Mouse (Mus musculus): ENCODE results near the gene Gm49358. TPM values are rescaled to one million over a fixed set of nuclear protein-coding genes. Genes with fewer than 3 reads are reported as not detected.
A peak's percentile ranks its signal among the peaks of the same experiment; 100 is the strongest.

The Gm49358 gene
- not detected in 2 replicates for polyA plus RNA-seq (2015; fragmentation: Nextera tagmentation; extraction: Ambion mirVana)

DNA sequence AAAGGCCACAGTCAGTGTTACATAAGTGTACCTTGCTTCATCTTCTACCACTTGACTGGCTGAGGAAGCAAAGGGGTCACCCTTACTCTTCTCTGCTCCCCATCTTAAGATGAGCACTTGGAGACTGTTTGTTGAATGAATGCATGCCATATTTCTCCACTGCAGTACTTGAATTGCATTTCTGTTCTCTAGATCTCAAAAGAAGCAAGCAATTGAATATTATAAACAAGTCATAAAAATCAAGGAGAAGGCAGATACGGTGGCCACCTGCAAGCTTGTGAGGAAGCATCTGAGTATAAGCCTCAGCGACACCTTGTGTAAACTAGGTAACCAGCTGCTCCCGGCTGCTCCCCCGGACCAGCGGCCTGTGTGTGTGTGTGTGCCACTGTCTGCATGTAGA is at the start of gene Gm49358:
Gm49358 (plus strand) TSS at position 301 of the 400 bp plus-strand sequence.
- H3K9ac ChIP-seq = no peak within 1 kb of the TSS
- no peaks in the 10 kb centered on the region for H3K4me1 ChIP-seq (replicated peaks)
- no peak within 1 kb of the TSS for H3K4me2 ChIP-seq
- no peaks in the 10 kb centered on the region for H3K27me3 ChIP-seq
- H3K4me3 ChIP-seq = no peak within 1 kb of the TSS
- no peaks in the 10 kb centered on the region for H3K9me3 ChIP-seq
- no peaks in the 10 kb centered on the region for H3K36me3 ChIP-seq
- no peak within 1 kb of the TSS for H3K27ac ChIP-seq
- WGBS = 96% methylated on average over 5 of the region's 5 CpGs
- no peak for ATAC-seq (ENCODE audit: low FRiP score)

DNA sequence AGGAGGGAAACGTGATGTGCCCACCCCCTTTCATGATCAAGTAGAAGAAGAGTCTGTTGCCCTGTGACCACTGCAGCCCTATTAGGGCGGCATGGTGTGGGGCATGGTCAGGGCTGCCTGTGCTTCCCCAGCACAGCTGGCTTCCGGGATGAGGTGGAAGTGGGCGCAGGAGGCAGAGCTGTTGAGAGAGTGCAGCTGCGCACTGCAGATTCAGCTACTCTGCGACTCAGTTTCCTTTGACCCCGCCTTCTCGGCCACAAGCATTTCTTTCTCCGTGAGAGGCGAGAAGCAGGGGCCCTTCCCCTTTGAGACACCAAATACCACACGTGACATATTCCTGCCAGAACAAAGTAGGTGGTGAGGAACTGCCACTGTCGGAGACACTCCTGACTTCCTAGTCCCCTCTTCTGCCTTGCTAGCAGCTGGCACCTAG is 36.2 kb upstream of the Gm49358 start:
- Histone ChIP-seq H3K9ac (peak overlapping the region; percentile 68), H3K4me3 (peak overlapping the region; percentile 35), H3K4me1 (replicated peaks) (peaks cover 20% of the 10 kb centered on the region), H3K9me3 (no peaks in the 10 kb centered on the region), H3K4me2 (peak overlapping the region; percentile 57), H3K27me3 (no peaks in the 10 kb centered on the region; the same call in 1 of the 2 replicates), H3K36me3 (no peaks in the 10 kb centered on the region), H3K27ac (peak overlapping the region; percentile 26; the same call in 1 of the 2 replicates)
- WGBS = 5% methylated on average over 12 of the region's 12 CpGs
- ATAC-seq (ENCODE audit: low FRiP score) = peak; percentile 63

- H3K4me2 ChIP-seq = no peak overlapping the region
- ATAC-seq (ENCODE audit: low FRiP score) = no peak
These were observed 35.6 kb upstream of the Gm49358 start for GRCm38 (mm10) chr10:86728176-86728575.

GRCm38 (mm10) chr10:86730823-86731499 is 32.8 kb upstream of the Gm49358 start:
- no peaks in the 10 kb centered on the region for H3K9me3 ChIP-seq
- peak overlapping the region; percentile 66 for H3K4me2 ChIP-seq
- no peaks in the 10 kb centered on the region for H3K36me3 ChIP-seq
- peak overlapping the region; percentile 44 for H3K4me3 ChIP-seq
- H3K4me1 ChIP-seq (replicated peaks) = peaks cover 20% of the 10 kb centered on the region
- peak; percentile 60 for ATAC-seq (ENCODE audit: low FRiP score)
- H3K27me3 ChIP-seq = no peaks in the 10 kb centered on the region; the same call in 1 of the 2 replicates
- 10% methylated on average over 22 of the region's 22 CpGs for WGBS
- H3K9ac ChIP-seq = peak overlapping the region; percentile 66
- H3K27ac ChIP-seq = no peak overlapping the region; the same call in 1 of the 2 replicates

More at GRCm38 (mm10) chr10:86728176-86728575, 35.6 kb upstream of the Gm49358 start:
- no peak overlapping the region for H3K27ac ChIP-seq
- H3K9ac ChIP-seq = 0 out of 2 replicates have a peak overlapping the region, but pooled peaks have one; percentile 68
- H3K9me3 ChIP-seq = no peaks in the 10 kb centered on the region
- no peak overlapping the region for H3K4me3 ChIP-seq
- 96% methylated on average over 3 of the region's 3 CpGs for WGBS
- H3K4me1 ChIP-seq (replicated peaks) = peaks cover 20% of the 10 kb centered on the region
- H3K27me3 ChIP-seq = no peaks in the 10 kb centered on the region; the same call in 1 of the 2 replicates
- no peaks in the 10 kb centered on the region for H3K36me3 ChIP-seq

DNA sequence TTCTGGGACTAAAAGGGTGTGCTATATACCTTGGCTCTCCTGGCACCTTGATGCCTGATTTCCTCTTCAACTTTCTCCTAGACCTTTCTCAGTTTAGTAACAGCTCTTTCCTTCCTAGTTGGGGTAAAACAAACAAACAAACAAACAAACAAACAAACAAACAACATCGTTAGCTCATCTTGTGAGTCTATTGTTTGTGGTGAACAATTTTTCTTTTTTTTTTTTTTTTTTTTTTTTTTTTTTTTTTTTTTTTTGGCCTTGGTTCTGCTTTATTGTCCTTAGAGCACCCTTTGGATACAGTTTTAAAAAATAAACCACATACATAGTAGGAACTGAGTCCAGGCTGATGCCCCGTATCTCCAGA is 32.3 kb upstream of the Gm49358 start:
- H3K4me1 ChIP-seq (replicated peaks) = peaks cover 20% of the 10 kb centered on the region
- H3K27me3 ChIP-seq = no peaks in the 10 kb centered on the region; the same call in 1 of the 2 replicates
- no peak for ATAC-seq (ENCODE audit: low FRiP score)
- 68% methylated on average over 2 of the region's 2 CpGs for WGBS
- no peaks in the 10 kb centered on the region for H3K9me3 ChIP-seq
- H3K27ac ChIP-seq = no peak overlapping the region
- no peak overlapping the region for H3K4me2 ChIP-seq
- H3K9ac ChIP-seq = no peak overlapping the region
- H3K36me3 ChIP-seq = no peaks in the 10 kb centered on the region
- no peak overlapping the region for H3K4me3 ChIP-seq

GRCm38 (mm10) chr10:86735036-86735435 is 28.7 kb upstream of the Gm49358 start:
- Histone ChIP-seq H3K27ac (no peak overlapping the region), H3K9ac (no peak overlapping the region), H3K9me3 (no peaks in the 10 kb centered on the region), H3K4me3 (no peak overlapping the region), H3K4me1 (replicated peaks) (peaks cover 5% of the 10 kb centered on the region; the same call in 1 of the 2 replicates), H3K4me2 (no peak overlapping the region), H3K27me3 (no peaks in the 10 kb centered on the region; the same call in 1 of the 2 replicates), H3K36me3 (no peaks in the 10 kb centered on the region)
- WGBS = 88% methylated on average over 4 of the region's 4 CpGs
- ATAC-seq (ENCODE audit: low FRiP score) = no peak

DNA sequence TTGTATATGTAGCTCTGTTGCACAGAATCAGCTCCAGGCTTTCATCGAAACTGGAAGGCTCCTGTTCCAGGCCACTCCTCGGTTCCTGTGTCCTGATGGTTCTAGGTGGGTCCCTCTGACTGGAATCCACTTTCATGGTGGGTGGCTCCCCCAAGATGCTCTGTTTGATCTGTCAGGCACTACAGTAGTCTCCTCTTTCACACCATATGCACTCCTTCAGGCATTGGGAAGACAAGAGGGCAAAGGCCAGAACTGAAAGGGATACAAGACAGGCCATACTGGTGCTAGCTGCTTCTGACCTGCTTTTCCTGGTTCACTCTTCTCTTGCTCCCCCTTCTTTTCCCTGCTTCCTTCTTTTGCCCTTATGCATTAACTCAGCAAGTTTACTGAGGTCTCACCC is 20.9 kb upstream of the Gm49358 start:
- no peak overlapping the region for H3K4me2 ChIP-seq
- H3K4me3 ChIP-seq = no peak overlapping the region
- no peak for ATAC-seq (ENCODE audit: low FRiP score)
- 93% methylated on average over 2 of the region's 2 CpGs for WGBS
- H3K9me3 ChIP-seq = no peaks in the 10 kb centered on the region
- no peak overlapping the region for H3K27ac ChIP-seq
- no peaks in the 10 kb centered on the region for H3K36me3 ChIP-seq
- no peak overlapping the region for H3K9ac ChIP-seq
- no peaks in the 10 kb centered on the region for H3K27me3 ChIP-seq
- H3K4me1 ChIP-seq (replicated peaks) = no peaks in the 10 kb centered on the region

DNA sequence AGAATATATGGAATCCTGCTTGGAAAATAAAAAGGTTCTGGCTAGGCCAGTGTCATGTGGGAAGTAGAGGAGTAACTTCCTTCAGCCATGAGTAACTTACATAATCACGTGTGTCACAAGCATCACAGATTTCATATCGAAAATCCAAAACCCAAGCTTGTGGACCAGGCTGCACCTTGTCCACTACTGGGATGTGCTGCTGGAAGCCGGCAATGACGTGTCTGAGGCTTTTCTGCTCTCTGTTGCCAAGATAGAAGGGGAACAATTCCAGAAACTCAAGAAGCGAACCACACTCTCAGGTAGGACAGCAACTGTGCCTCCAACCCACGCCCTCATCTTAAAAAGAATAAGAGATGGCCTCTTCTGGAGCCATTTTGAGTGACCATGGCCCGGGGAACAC is 19.5 kb upstream of the Gm49358 start:
- Histone ChIP-seq H3K27me3 (no peaks in the 10 kb centered on the region), H3K4me3 (no peak overlapping the region), H3K9ac (no peak overlapping the region), H3K4me1 (replicated peaks) (no peaks in the 10 kb centered on the region), H3K9me3 (no peaks in the 10 kb centered on the region), H3K36me3 (no peaks in the 10 kb centered on the region), H3K4me2 (no peak overlapping the region), H3K27ac (no peak overlapping the region)
- ATAC-seq (ENCODE audit: low FRiP score) = no peak
- WGBS = 89% methylated on average over 7 of the region's 7 CpGs

DNA sequence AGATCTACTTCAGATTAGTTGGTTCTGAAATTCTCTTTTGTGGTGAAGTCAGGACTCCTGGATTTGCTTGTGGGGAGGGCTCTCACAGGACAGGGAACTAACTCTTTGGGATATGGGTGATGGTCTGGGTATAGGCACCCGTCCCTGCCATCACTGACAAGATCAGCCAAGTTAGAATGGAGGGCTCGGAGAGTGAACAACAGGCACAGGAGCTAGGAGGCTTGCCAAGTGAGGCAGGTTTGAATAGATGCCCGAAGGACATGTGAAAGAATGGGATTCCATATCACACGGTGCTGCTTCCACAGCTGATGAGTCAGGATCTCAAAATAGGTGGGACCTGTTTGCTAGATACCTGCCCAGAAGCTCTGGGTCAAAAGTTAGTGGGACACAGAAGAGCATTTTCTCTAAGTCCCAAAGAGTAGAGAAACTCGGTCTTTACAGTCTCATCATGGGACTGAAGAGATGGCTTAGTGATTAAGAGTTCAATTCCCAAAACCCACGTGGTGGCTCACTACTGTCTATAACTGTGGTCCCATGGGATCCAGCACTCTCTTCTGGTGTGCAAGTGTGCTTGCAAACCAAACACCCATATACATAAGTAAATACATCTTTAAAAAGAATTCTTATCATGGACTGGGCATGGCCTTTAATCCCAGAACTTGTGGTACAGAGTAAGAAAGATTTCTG is 7.8 kb upstream of the Gm49358 start:
- H3K27me3 ChIP-seq = no peaks in the 10 kb centered on the region
- H3K9me3 ChIP-seq = no peaks in the 10 kb centered on the region
- H3K4me1 ChIP-seq (replicated peaks) = no peaks in the 10 kb centered on the region
- H3K4me3 ChIP-seq = no peak overlapping the region
- no peak for ATAC-seq (ENCODE audit: low FRiP score)
- no peak overlapping the region for H3K9ac ChIP-seq
- H3K4me2 ChIP-seq = no peak overlapping the region
- no peak overlapping the region for H3K27ac ChIP-seq
- 86% methylated on average over 6 of the region's 6 CpGs for WGBS
- H3K36me3 ChIP-seq = no peaks in the 10 kb centered on the region

GRCm38 (mm10) chr10:86757724-86758123 is 6.0 kb upstream of the Gm49358 start:
- Histone ChIP-seq H3K27ac (no peak overlapping the region), H3K4me2 (no peak overlapping the region), H3K4me3 (no peak overlapping the region), H3K9me3 (no peaks in the 10 kb centered on the region), H3K36me3 (no peaks in the 10 kb centered on the region), H3K27me3 (no peaks in the 10 kb centered on the region), H3K9ac (no peak overlapping the region), H3K4me1 (replicated peaks) (no peaks in the 10 kb centered on the region)
- WGBS = 100% methylated on average over 1 of the region's 1 CpGs
- no peak for ATAC-seq (ENCODE audit: low FRiP score)

DNA sequence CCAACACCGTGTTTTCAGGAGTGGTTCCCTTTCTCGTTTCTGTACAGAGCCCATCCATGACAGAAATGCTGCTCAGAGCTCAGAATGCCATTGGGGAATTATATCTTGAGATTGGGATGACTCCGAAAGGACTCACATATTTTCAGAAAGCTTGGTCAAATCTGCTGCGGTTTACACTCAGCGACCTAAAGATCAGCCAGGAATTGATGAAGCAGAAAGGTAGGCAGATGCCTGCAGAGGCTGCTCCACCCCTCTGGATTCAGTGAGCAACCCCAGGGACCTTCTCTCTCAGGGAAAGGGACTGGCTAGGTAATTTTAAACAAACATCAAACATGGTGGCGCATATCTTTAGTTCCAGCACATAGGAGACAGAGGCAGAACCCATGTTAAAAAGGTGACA is 5.6 kb upstream of the Gm49358 start:
- Histone ChIP-seq H3K27ac (no peak overlapping the region), H3K4me2 (no peak overlapping the region), H3K4me1 (replicated peaks) (no peaks in the 10 kb centered on the region), H3K9ac (no peak overlapping the region), H3K9me3 (no peaks in the 10 kb centered on the region), H3K27me3 (no peaks in the 10 kb centered on the region), H3K36me3 (no peaks in the 10 kb centered on the region), H3K4me3 (no peak overlapping the region)
- ATAC-seq (ENCODE audit: low FRiP score) = no peak
- 88% methylated on average over 6 of the region's 6 CpGs for WGBS

DNA sequence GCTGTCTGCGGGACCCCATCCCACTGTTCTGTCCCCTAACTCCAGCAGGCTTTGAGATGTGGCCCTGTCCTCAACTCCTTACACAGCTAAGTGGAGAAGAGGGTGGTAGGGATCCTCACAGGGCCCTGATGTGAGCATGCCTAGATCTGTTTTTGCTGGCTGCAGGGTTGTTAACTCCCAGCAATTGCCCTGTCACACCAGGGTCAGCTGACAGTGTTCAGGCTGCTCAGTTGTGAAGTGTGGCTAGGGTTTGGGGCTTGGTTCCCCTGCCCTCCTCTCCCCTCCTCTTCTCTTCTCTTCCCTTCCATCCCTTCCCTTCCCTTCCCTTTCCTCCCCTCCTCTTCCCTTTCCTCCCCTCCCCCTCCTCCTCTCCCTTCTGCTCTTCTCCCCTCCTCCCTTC is 2.5 kb upstream of the Gm49358 start:
- no peak overlapping the region for H3K4me2 ChIP-seq
- 89% methylated on average over 1 of the region's 1 CpGs for WGBS

More for the DNA sequence above, 2.5 kb upstream of the Gm49358 start:
- Histone ChIP-seq H3K4me1 (replicated peaks) (no peaks in the 10 kb centered on the region), H3K4me3 (no peak overlapping the region), H3K9me3 (no peaks in the 10 kb centered on the region), H3K27me3 (no peaks in the 10 kb centered on the region), H3K36me3 (no peaks in the 10 kb centered on the region), H3K27ac (0 out of 2 replicates have a peak overlapping the region, but pooled peaks have one; percentile 26), H3K9ac (0 out of 2 replicates have a peak overlapping the region, but pooled peaks have one; percentile 6)
- ATAC-seq (ENCODE audit: low FRiP score) = no peak; the same call in 1 of the 2 replicates
